Mouse (Mus musculus): ENCODE data around the gene Ttc1. TPM values are rescaled to one million over a fixed set of nuclear protein-coding genes. Genes with fewer than 3 reads are reported as not detected.

The Ttc1 gene
- total RNA-seq, 1 experiment, result 58.5 TPM

GRCm38 (mm10) chr11:43728737-43729301 lies 19.0 kb downstream of the Ttc1 start:
- in situ Hi-C loops (cut with MboI; ENCODE audit: low sequenced_read_pairs in 2 of 2, unreplicated experiment in 2 of 2), result no loop called here
- Histone ChIP-seq H3K9ac (ENCODE audit: insufficient read depth, low read depth, low read length, poor library complexity, severe bottlenecking) (no peak overlapping the region), H3K4me1 (ENCODE audit: control insufficient read depth in 2 of 2, insufficient read depth in 2 of 2, low read length in 2 of 2, poor library complexity in 1 of 2) (no peaks in the 10 kb centered on the region), H3K9me3 (ENCODE audit: control insufficient read depth, insufficient read depth, low read depth, low read length) (no peaks in the 10 kb centered on the region), H3K36me3 (ENCODE audit: control insufficient read depth, insufficient read depth, low read length, poor library complexity, severe bottlenecking) (peaks cover 25% of the 10 kb centered on the region), H3K27ac (ENCODE audit: insufficient read depth, low read depth, low read length, poor library complexity, severe bottlenecking) (no peak overlapping the region), H3K4me3 (ENCODE audit: insufficient read depth in 1 of 2, low read depth in 1 of 2, low read length in 2 of 2, poor library complexity in 1 of 2, severe bottlenecking in 1 of 2) (no peak overlapping the region)
- DNase-seq (ENCODE audit: low read depth, low spot score), result no peak
- TF ChIP-seq ZNF384 (IDR thresholded peaks at IDR 0.05; ENCODE audit: low read depth, low read length), result no peak

- TF ChIP-seq ZC3H11A (IDR thresholded peaks at IDR 0.05; ENCODE audit: borderline replicate concordance, low read depth, low read length) (no peak), ZNF384 (IDR thresholded peaks at IDR 0.05; ENCODE audit: low read depth, low read length) (no peak), MAFK (IDR thresholded peaks at IDR 0.05; ENCODE audit: insufficient read depth, low read depth, low read length) (no peak), HCFC1 (IDR thresholded peaks at IDR 0.05; ENCODE audit: borderline replicate concordance, insufficient read depth, low read length) (no peak), CHD2 (IDR thresholded peaks at IDR 0.05; ENCODE audit: low read depth, low read length) (no peak)
- H3K36me3 ChIP-seq (ENCODE audit: control insufficient read depth, insufficient read depth, low read length, poor library complexity, severe bottlenecking), result peaks cover 19% of the 10 kb centered on the region
- H3K27ac ChIP-seq (ENCODE audit: insufficient read depth, low read depth, low read length, poor library complexity, severe bottlenecking), result no peak overlapping the region
- H3K9ac ChIP-seq (ENCODE audit: insufficient read depth, low read depth, low read length, poor library complexity, severe bottlenecking), result no peak overlapping the region
- H3K4me3 ChIP-seq (ENCODE audit: insufficient read depth in 1 of 2, low read depth in 1 of 2, low read length in 2 of 2, poor library complexity in 1 of 2, severe bottlenecking in 1 of 2), result no peak overlapping the region
- in situ Hi-C loops (cut with MboI; ENCODE audit: low sequenced_read_pairs in 2 of 2, unreplicated experiment in 2 of 2), result no loop called here
- H3K4me1 ChIP-seq (ENCODE audit: control insufficient read depth in 2 of 2, insufficient read depth in 2 of 2, low read length in 2 of 2, poor library complexity in 1 of 2), result peaks cover 0 to 3% of the 10 kb centered on the region in 2 experiments; a peak in 1 of 4 replicates
- no peaks in the 10 kb centered on the region for H3K9me3 ChIP-seq (ENCODE audit: control insufficient read depth, insufficient read depth, low read depth, low read length)
- DNase-seq (ENCODE audit: low read depth, low spot score), result no peak
These were observed 20.0 kb downstream of the Ttc1 start for GRCm38 (mm10) chr11:43727796-43728195.

GRCm38 (mm10) chr11:43723411-43723810 lies 24.4 kb downstream of the Ttc1 start:
- H3K4me1 ChIP-seq (ENCODE audit: control insufficient read depth in 2 of 2, insufficient read depth in 2 of 2, low read length in 2 of 2, poor library complexity in 1 of 2), result peaks cover 0 to 3% of the 10 kb centered on the region in 2 experiments; a peak in 1 of 4 replicates
- H3K9ac ChIP-seq (ENCODE audit: insufficient read depth, low read depth, low read length, poor library complexity, severe bottlenecking), result no peak overlapping the region
- no peak for TF ChIP-seq MAFK (IDR thresholded peaks at IDR 0.05; ENCODE audit: insufficient read depth, low read depth, low read length)
- TF ChIP-seq CHD2 (IDR thresholded peaks at IDR 0.05; ENCODE audit: low read depth, low read length), result no peak
- TF ChIP-seq ZNF384 (IDR thresholded peaks at IDR 0.05; ENCODE audit: low read depth, low read length), result no peak
- no peak for TF ChIP-seq ZC3H11A (IDR thresholded peaks at IDR 0.05; ENCODE audit: borderline replicate concordance, low read depth, low read length)
- no peak for TF ChIP-seq HCFC1 (IDR thresholded peaks at IDR 0.05; ENCODE audit: borderline replicate concordance, insufficient read depth, low read length)
- no peak overlapping the region for H3K4me3 ChIP-seq (ENCODE audit: insufficient read depth in 1 of 2, low read depth in 1 of 2, low read length in 2 of 2, poor library complexity in 1 of 2, severe bottlenecking in 1 of 2)
- peaks cover 6% of the 10 kb centered on the region for H3K36me3 ChIP-seq (ENCODE audit: control insufficient read depth, insufficient read depth, low read length, poor library complexity, severe bottlenecking)
- no peaks in the 10 kb centered on the region for H3K9me3 ChIP-seq (ENCODE audit: control insufficient read depth, insufficient read depth, low read depth, low read length)
- no peak overlapping the region for H3K27ac ChIP-seq (ENCODE audit: insufficient read depth, low read depth, low read length, poor library complexity, severe bottlenecking)
- no peak for DNase-seq (ENCODE audit: low read depth, low spot score)
- in situ Hi-C loops (cut with MboI; ENCODE audit: low sequenced_read_pairs in 2 of 2, unreplicated experiment in 2 of 2), result no loop called here

- TF ChIP-seq MAFK (IDR thresholded peaks at IDR 0.05; ENCODE audit: insufficient read depth, low read depth, low read length), result no peak
- no peak for TF ChIP-seq CHD2 (IDR thresholded peaks at IDR 0.05; ENCODE audit: low read depth, low read length)
- TF ChIP-seq ZC3H11A (IDR thresholded peaks at IDR 0.05; ENCODE audit: borderline replicate concordance, low read depth, low read length), result no peak
- TF ChIP-seq HCFC1 (IDR thresholded peaks at IDR 0.05; ENCODE audit: borderline replicate concordance, insufficient read depth, low read length), result no peak
- TF ChIP-seq ZNF384 (IDR thresholded peaks at IDR 0.05; ENCODE audit: low read depth, low read length), result no peak
- Histone ChIP-seq H3K4me3 (ENCODE audit: insufficient read depth in 1 of 2, low read depth in 1 of 2, low read length in 2 of 2, poor library complexity in 1 of 2, severe bottlenecking in 1 of 2) (no peak overlapping the region), H3K9ac (ENCODE audit: insufficient read depth, low read depth, low read length, poor library complexity, severe bottlenecking) (no peak overlapping the region), H3K9me3 (ENCODE audit: control insufficient read depth, insufficient read depth, low read depth, low read length) (no peaks in the 10 kb centered on the region), H3K27ac (ENCODE audit: insufficient read depth, low read depth, low read length, poor library complexity, severe bottlenecking) (no peak overlapping the region), H3K36me3 (ENCODE audit: control insufficient read depth, insufficient read depth, low read length, poor library complexity, severe bottlenecking) (no peaks in the 10 kb centered on the region), H3K4me1 (ENCODE audit: control insufficient read depth in 2 of 2, insufficient read depth in 2 of 2, low read length in 2 of 2, poor library complexity in 1 of 2) (no peaks in the 10 kb centered on the region)
- no peak for DNase-seq (ENCODE audit: low read depth, low spot score)
- in situ Hi-C loops (cut with MboI; ENCODE audit: low sequenced_read_pairs in 2 of 2, unreplicated experiment in 2 of 2), result no loop called here
These were observed 35.6 kb downstream of the Ttc1 start for GRCm38 (mm10) chr11:43712178-43712577.

- H3K36me3 ChIP-seq (ENCODE audit: control insufficient read depth, insufficient read depth, low read length, poor library complexity, severe bottlenecking), result peaks cover 15% of the 10 kb centered on the region
- H3K27ac ChIP-seq (ENCODE audit: insufficient read depth, low read depth, low read length, poor library complexity, severe bottlenecking), result no peak overlapping the region
- DNase-seq (ENCODE audit: low read depth, low spot score), result no peak
- in situ Hi-C loops (cut with MboI; ENCODE audit: low sequenced_read_pairs in 2 of 2, unreplicated experiment in 2 of 2), result no loop called here
- no peaks in the 10 kb centered on the region for H3K9me3 ChIP-seq (ENCODE audit: control insufficient read depth, insufficient read depth, low read depth, low read length)
- H3K4me3 ChIP-seq (ENCODE audit: insufficient read depth in 1 of 2, low read depth in 1 of 2, low read length in 2 of 2, poor library complexity in 1 of 2, severe bottlenecking in 1 of 2), result no peak overlapping the region
- peaks cover 0 to 8% of the 10 kb centered on the region in 2 experiments; a peak in 2 of 4 replicates for H3K4me1 ChIP-seq (ENCODE audit: control insufficient read depth in 2 of 2, insufficient read depth in 2 of 2, low read length in 2 of 2, poor library complexity in 1 of 2)
- TF ChIP-seq ZNF384 (IDR thresholded peaks at IDR 0.05; ENCODE audit: low read depth, low read length) (no peak), ZC3H11A (IDR thresholded peaks at IDR 0.05; ENCODE audit: borderline replicate concordance, low read depth, low read length) (no peak), CHD2 (IDR thresholded peaks at IDR 0.05; ENCODE audit: low read depth, low read length) (no peak), HCFC1 (IDR thresholded peaks at IDR 0.05; ENCODE audit: borderline replicate concordance, insufficient read depth, low read length) (no peak), MAFK (IDR thresholded peaks at IDR 0.05; ENCODE audit: insufficient read depth, low read depth, low read length) (no peak)
- H3K9ac ChIP-seq (ENCODE audit: insufficient read depth, low read depth, low read length, poor library complexity, severe bottlenecking), result no peak overlapping the region
These were observed 39.4 kb downstream of the Ttc1 start for GRCm38 (mm10) chr11:43708409-43708808.
